Mouse (Mus musculus) embryonic facial prominence, embryonic 10.5 days (tissue): ENCODE measurements around the gene C2cd2l. TPM values are rescaled to one million over a fixed set of nuclear protein-coding genes. Genes with fewer than 3 reads are reported as not detected.
"Not testable (repeated sequence)": the region's sequence is repeated elsewhere in the genome, so short reads cannot be mapped to it uniquely, and the experiment has no call there.

Experiments used
- DNase-seq: peaks from one replicate; pipeline ENCODE4 v3.0.0-alpha.2; 2017; ENCODE audit warnings: low spot score
- H3K27ac ChIP-seq: fragments of 300-500 bp; sonication (generic); replicated peaks from 2 replicates; pipeline ENCODE4 v1.5.1; 2016; ENCODE audit warnings: mild to moderate bottlenecking
- H3K27me3 ChIP-seq: fragments of 300-500 bp; sonication (generic); replicated peaks from 2 replicates; pipeline ENCODE4 v1.6.1; 2016; ENCODE audit warnings: low read depth, mild to moderate bottlenecking; ENCODE audit not compliant: poor library complexity, severe bottlenecking
- H3K36me3 ChIP-seq: fragments of 300-500 bp; sonication (generic); replicated peaks from 2 replicates; pipeline ENCODE4 v1.6.1; 2016; ENCODE audit warnings: mild to moderate bottlenecking, moderate library complexity
- H3K4me1 ChIP-seq: fragments of 300-500 bp; sonication (generic); 2 replicates; pipeline ENCODE4 v1.6.1; 2016
- H3K4me3 ChIP-seq: fragments of 300-500 bp; sonication (generic); 2 replicates; pipeline ENCODE4 v1.5.1; 2016; ENCODE audit warnings: mild to moderate bottlenecking, moderate library complexity
- H3K9me3 ChIP-seq: fragments of 300-500 bp; sonication (generic); 2 replicates; pipeline ENCODE4 v1.6.1; 2016; ENCODE audit warnings: mild to moderate bottlenecking
- WGBS: fragments of 180-500 bp; shearing (Covaris S2); methylation state at CpG from one replicate; pipeline ENCODE4 v1.1.7; 2016; 5-methylcytosine and 5-hydroxymethylcytosine counted together
- polyA plus RNA-seq: library from polyadenylated mRNA; unstranded; fragments of >200 nt; fragmentation: Nextera tagmentation; extraction: Ambion mirVana; gene quantifications from 2 replicates; pipeline ENCODE4 v1.2.1, GENCODE M21; 2016

Gene C2cd2l
- polyA plus RNA-seq, 1 experiment from 2014 or later, result 7.8 TPM

- not testable (repeated sequence) for H3K27me3 ChIP-seq, H3K27ac ChIP-seq, DNase-seq, H3K4me3 ChIP-seq, H3K9me3 ChIP-seq
- Histone ChIP-seq H3K4me1 (peaks cover 16% of the 10 kb centered on the region), H3K36me3 (peaks cover 77% of the 10 kb centered on the region)
- 95% methylated on average over 3 of the region's 3 CpGs for WGBS
These were observed 20.1 kb downstream of the C2cd2l start for GRCm38 (mm10) chr9:44300001-44300400.

DNA sequence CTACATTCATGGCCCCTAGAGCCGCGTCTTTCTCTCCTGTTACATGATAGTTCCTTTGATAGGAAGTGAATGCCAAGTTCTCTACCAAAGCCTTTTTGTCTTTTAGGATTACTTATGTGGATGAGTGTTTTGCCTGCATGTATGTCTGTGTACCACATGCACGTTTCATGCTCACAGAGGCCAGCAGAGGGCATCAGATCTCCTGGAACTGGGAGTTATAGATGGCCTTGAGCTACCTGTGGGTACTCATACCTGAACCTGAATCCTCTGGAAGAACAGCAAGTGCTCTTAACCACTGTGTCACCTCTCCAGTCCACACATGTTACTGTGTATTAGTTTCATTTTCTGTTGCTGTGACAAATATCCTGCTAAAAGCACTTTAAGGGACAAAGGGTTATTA, 27.6 kb downstream of the C2cd2l start:
- H3K27ac ChIP-seq, result no peak overlapping the region
- no peak overlapping the region for H3K4me3 ChIP-seq
- peaks cover 18% of the 10 kb centered on the region for H3K4me1 ChIP-seq
- no peaks in the 10 kb centered on the region for H3K9me3 ChIP-seq
- H3K36me3 ChIP-seq, result peaks cover 73% of the 10 kb centered on the region
- peak; percentile 38 for DNase-seq
- 67% methylated on average over 3 of the region's 3 CpGs for WGBS
- peaks cover 29% of the 10 kb centered on the region for H3K27me3 ChIP-seq

- Histone ChIP-seq H3K27ac (no peak overlapping the region; the same call in 1 of the 2 replicates), H3K36me3 (peaks cover 39% of the 10 kb centered on the region), H3K27me3 (peaks cover 55% of the 10 kb centered on the region), H3K4me1 (peaks cover 31% of the 10 kb centered on the region), H3K4me3 (peak overlapping the region; percentile 81; the same call in 1 of the 2 replicates), H3K9me3 (no peaks in the 10 kb centered on the region)
- DNase-seq, result peak; percentile 27
- 6% methylated on average over 11 of the region's 11 CpGs for WGBS
These were observed 31.2 kb downstream of the C2cd2l start for GRCm38 (mm10) chr9:44288959-44289291.

- Histone ChIP-seq H3K4me3 (peak within 1 kb of the TSS; percentile 81), H3K36me3 (peaks cover 33% of the 10 kb centered on the region), H3K9me3 (no peaks in the 10 kb centered on the region), H3K27me3 (peaks cover 55% of the 10 kb centered on the region), H3K27ac (peak within 1 kb of the TSS; percentile 81), H3K4me1 (peaks cover 31% of the 10 kb centered on the region)
- 1% methylated on average over 38 of the region's 38 CpGs for WGBS
- DNase-seq, result peak; percentile 55
These were observed 31.8 kb downstream of the C2cd2l start, which contains the start of gene Abcg4 for GRCm38 (mm10) chr9:44288076-44288958. Gene Abcg4, minus strand, starts transcription at chr9:44288615.

- under 1% methylated on average over 47 of the region's 47 CpGs for WGBS
These were observed 32.5 kb downstream of the C2cd2l start for GRCm38 (mm10) chr9:44287401-44288075.

GRCm38 (mm10) chr9:44287003-44287400, 33.1 kb downstream of the C2cd2l start:
- H3K27me3 ChIP-seq, result peaks cover 55% of the 10 kb centered on the region
- WGBS, result 6% methylated on average over 11 of the region's 11 CpGs
- peak overlapping the region; percentile 81 for H3K27ac ChIP-seq
- peaks cover 31% of the 10 kb centered on the region for H3K4me1 ChIP-seq
- peak; percentile 18 for DNase-seq
- H3K9me3 ChIP-seq, result no peaks in the 10 kb centered on the region
- peaks cover 21% of the 10 kb centered on the region for H3K36me3 ChIP-seq
- H3K4me3 ChIP-seq, result peak overlapping the region; percentile 81

More at GRCm38 (mm10) chr9:44287401-44288075, 32.5 kb downstream of the C2cd2l start:
- H3K27ac ChIP-seq, result peak overlapping the region; percentile 81
- peaks cover 55% of the 10 kb centered on the region for H3K27me3 ChIP-seq
- no peaks in the 10 kb centered on the region for H3K9me3 ChIP-seq
- peaks cover 31% of the 10 kb centered on the region for H3K4me1 ChIP-seq
- peak overlapping the region; percentile 81 for H3K4me3 ChIP-seq
- DNase-seq, result peak; percentile 59
- peaks cover 26% of the 10 kb centered on the region for H3K36me3 ChIP-seq

GRCm38 (mm10) chr9:44286256-44286850, 33.7 kb downstream of the C2cd2l start:
- 8% methylated on average over 6 of the region's 6 CpGs for WGBS
- Histone ChIP-seq H3K36me3 (peaks cover 15% of the 10 kb centered on the region), H3K27me3 (peaks cover 55% of the 10 kb centered on the region), H3K27ac (no peak overlapping the region), H3K4me1 (peaks cover 31% of the 10 kb centered on the region), H3K4me3 (peak overlapping the region; percentile 81; the same call in 1 of the 2 replicates), H3K9me3 (no peaks in the 10 kb centered on the region)
- DNase-seq, result no peak

GRCm38 (mm10) chr9:44283183-44283582, 36.9 kb downstream of the C2cd2l start:
- Histone ChIP-seq H3K36me3 (no peaks in the 10 kb centered on the region; the same call in 1 of the 2 replicates), H3K27ac (no peak overlapping the region), H3K4me1 (peaks cover 20% of the 10 kb centered on the region), H3K9me3 (no peaks in the 10 kb centered on the region), H3K27me3 (peaks cover 33% of the 10 kb centered on the region), H3K4me3 (no peak overlapping the region)
- WGBS, result 69% methylated on average over 5 of the region's 5 CpGs
- DNase-seq, result no peak

GRCm38 (mm10) chr9:44269973-44270372, 50.1 kb downstream of the C2cd2l start:
- Histone ChIP-seq H3K27me3 (peaks cover 18% of the 10 kb centered on the region), H3K4me1 (peaks cover 11% of the 10 kb centered on the region), H3K9me3 (no peaks in the 10 kb centered on the region), H3K36me3 (no peaks in the 10 kb centered on the region), H3K27ac (no peak overlapping the region), H3K4me3 (no peak overlapping the region)
- WGBS, result 84% methylated on average over 4 of the region's 4 CpGs
- no peak for DNase-seq

DNA sequence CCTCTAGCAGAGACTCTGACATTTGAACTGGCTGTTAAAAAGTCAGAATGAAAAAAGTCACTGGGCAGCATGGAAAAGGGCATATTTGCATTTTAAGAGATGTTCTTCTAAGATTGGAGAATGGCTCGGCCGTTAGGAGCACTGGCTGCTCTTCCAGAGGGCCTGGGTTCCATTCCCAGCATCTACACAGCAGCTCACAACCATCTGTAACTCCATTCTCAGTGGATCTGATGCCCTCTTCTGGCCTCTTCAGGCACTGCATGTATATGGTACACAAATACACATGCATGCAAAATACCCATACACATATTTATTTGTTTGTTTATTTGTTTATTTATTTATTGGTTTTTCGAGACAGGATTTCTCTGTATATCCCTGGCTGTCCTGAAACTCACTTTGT, 51.0 kb downstream of the C2cd2l start:
- no peaks in the 10 kb centered on the region for H3K9me3 ChIP-seq
- no peaks in the 10 kb centered on the region for H3K36me3 ChIP-seq
- H3K4me1 ChIP-seq, result peaks cover 11% of the 10 kb centered on the region
- no peak for DNase-seq
- 82% methylated on average over 3 of the region's 3 CpGs for WGBS
- H3K27ac ChIP-seq, result no peak overlapping the region
- no peak overlapping the region for H3K4me3 ChIP-seq
- H3K27me3 ChIP-seq, result peaks cover 18% of the 10 kb centered on the region

DNA sequence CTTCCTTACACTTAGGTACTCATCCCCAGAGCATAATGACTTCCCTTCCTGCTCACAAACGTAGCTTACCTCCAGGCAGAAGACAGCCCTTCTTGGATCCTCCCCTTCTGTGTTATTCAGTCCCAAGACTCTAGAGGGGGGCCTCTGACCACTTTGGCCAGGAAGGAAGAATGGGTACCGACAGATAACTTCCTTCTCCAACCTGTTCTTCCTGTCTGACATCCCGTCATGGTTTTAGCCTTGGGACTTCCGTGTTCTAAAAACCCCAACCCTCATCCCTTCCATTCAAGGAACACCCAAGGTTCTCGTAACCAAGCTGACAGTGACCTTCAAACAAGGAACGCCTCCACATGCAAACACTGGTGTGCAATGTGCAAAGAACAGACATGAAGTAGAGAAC, 51.7 kb downstream of the C2cd2l start, which contains the start of gene Nlrx1:
TSS of gene Nlrx1 (minus strand) at position 168 of the 400 bp plus-strand sequence.
- peaks cover 11% of the 10 kb centered on the region for H3K4me1 ChIP-seq
- peaks cover 18% of the 10 kb centered on the region for H3K27me3 ChIP-seq
- DNase-seq, result no peak
- H3K9me3 ChIP-seq, result no peaks in the 10 kb centered on the region
- no peaks in the 10 kb centered on the region for H3K36me3 ChIP-seq
- H3K4me3 ChIP-seq, result peak within 1 kb of the TSS; percentile 60
- WGBS, result 83% methylated on average over 6 of the region's 6 CpGs
- H3K27ac ChIP-seq, result peak within 1 kb of the TSS; percentile 82

- no peaks in the 10 kb centered on the region for H3K9me3 ChIP-seq
- peaks cover 11% of the 10 kb centered on the region for H3K4me1 ChIP-seq
- H3K27me3 ChIP-seq, result peaks cover 18% of the 10 kb centered on the region
- DNase-seq, result peak; percentile 84
- H3K27ac ChIP-seq, result peak overlapping the region; percentile 82
- peak overlapping the region; percentile 60 for H3K4me3 ChIP-seq
- H3K36me3 ChIP-seq, result no peaks in the 10 kb centered on the region
- WGBS, result 6% methylated on average over 28 of the region's 28 CpGs
These were observed 52.1 kb downstream of the C2cd2l start for GRCm38 (mm10) chr9:44268027-44268360.
